Mouse (Mus musculus): ENCODE data around the gene Ptprh.

Gene Ptprh

DNA sequence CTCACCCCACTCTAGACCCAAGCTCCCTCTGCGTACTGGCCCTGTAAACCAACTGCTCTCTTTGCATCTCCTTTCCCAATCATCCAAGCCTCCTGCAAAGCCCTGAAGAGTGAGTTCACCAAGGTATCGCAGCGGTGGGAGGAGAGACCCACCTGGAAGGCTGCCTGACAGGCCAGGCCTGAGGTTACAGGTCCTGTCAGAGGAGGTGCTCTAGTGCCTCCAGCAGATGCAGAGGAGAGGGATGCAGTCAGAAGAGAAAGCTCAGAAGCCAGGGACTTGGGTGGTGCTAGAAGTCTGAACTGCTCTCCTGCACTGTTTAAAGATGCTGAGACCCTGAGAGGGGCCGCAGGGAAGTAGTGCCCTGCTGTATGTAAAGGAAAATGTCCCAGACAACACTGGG lies 104.8 kb downstream of the Ptprh start:
- DNase-seq = no peak

All from cerebellum, adult 11-12 months (tissue).